Mouse (Mus musculus) liver, embryonic 15.5 days (tissue): Measurements from ENCODE around the gene Ms4a4b. TPM values are rescaled to one million over a fixed set of nuclear protein-coding genes. Genes with fewer than 3 reads are reported as not detected.
"Not testable (repeated sequence)": the region's sequence is repeated elsewhere in the genome, so short reads cannot be mapped to it uniquely, and the experiment has no call there.

Experiments
- ATAC-seq: fragments of 200-750 bp; cut with Nextera tagmentation; 2 replicates; pipeline ENCODE4 v1.8.0; 2017; ENCODE audit warnings: moderate number of reproducible peaks, mild to moderate bottlenecking, moderate library complexity; ENCODE audit not compliant: insufficient read depth
- H3K27ac ChIP-seq: fragments of 300-500 bp; sonication (generic); replicated peaks from 2 replicates; pipeline ENCODE4 v1.5.1; 2015; ENCODE audit warnings: mild to moderate bottlenecking, inconsistent platforms
- H3K27me3 ChIP-seq: fragments of 300-500 bp; sonication (generic); 2 replicates; pipeline ENCODE4 v1.6.1; 2015; ENCODE audit warnings: mild to moderate bottlenecking, inconsistent platforms
- H3K36me3 ChIP-seq: fragments of 300-500 bp; sonication (generic); replicated peaks from 2 replicates; pipeline ENCODE4 v1.6.1; 2015; ENCODE audit warnings: moderate library complexity, mild to moderate bottlenecking, inconsistent platforms
- H3K4me1 ChIP-seq: fragments of 300-500 bp; sonication (generic); replicated peaks from 2 replicates; pipeline ENCODE4 v1.6.1; 2015; ENCODE audit warnings: inconsistent platforms
- H3K4me2 ChIP-seq: fragments of 300-500 bp; sonication (generic); 2 replicates; pipeline ENCODE4 v1.6.1; 2015; ENCODE audit warnings: moderate library complexity, mild to moderate bottlenecking, inconsistent platforms
- H3K4me3 ChIP-seq: fragments of 300-500 bp; sonication (generic); replicated peaks from 2 replicates; pipeline ENCODE4 v1.5.1; 2015; ENCODE audit warnings: mild to moderate bottlenecking, inconsistent platforms
- H3K9ac ChIP-seq: fragments of 300-500 bp; sonication (generic); 2 replicates; pipeline ENCODE4 v1.6.1; 2015; ENCODE audit warnings: moderate library complexity, mild to moderate bottlenecking, inconsistent platforms
- H3K9me3 ChIP-seq: fragments of 300-500 bp; sonication (generic); replicated peaks from 2 replicates; pipeline ENCODE4 v1.6.1; 2016; ENCODE audit warnings: inconsistent platforms
- WGBS: fragments of 180-500 bp; shearing (Covaris S2); methylation state at CpG from one replicate; pipeline ENCODE4 v1.1.7; 2015; ENCODE audit warnings: mixed read lengths; ENCODE audit not compliant: insufficient replicate concordance; 5-methylcytosine and 5-hydroxymethylcytosine counted together
- polyA plus RNA-seq: library from polyadenylated mRNA; unstranded; fragments of >200 nt; fragmentation: Nextera tagmentation; extraction: Ambion mirVana; gene quantifications from 2 replicates; pipeline ENCODE4 v1.2.1, GENCODE M21; 2015

The Ms4a4b gene
- polyA plus RNA-seq, 1 experiment from 2014 or later = 0.74 TPM

DNA sequence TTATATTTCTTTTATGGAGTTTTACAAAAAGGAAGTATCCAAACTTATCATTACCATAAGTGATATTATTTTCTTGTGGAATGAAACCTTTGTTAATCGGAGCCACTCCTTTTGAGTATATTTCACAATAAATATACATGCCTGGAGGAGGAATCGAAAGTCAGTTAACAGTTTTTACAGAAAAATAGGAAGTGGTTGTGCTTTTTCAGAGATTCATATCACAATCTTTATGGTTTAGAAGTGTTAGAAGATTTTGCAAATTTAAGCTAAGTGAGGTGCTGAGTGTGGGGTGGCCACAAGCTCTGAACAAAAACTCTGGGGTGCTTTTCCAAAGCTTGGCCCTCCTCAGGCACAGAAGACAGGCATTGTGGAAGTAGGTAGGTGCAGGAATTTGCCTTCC is 3.9 kb downstream of the Ms4a4b start:
- H3K4me3 ChIP-seq = no peak overlapping the region
- no peak overlapping the region for H3K9ac ChIP-seq
- H3K36me3 ChIP-seq = no peaks in the 10 kb centered on the region
- H3K9me3 ChIP-seq = no peaks in the 10 kb centered on the region
- 35% methylated on average over 2 of the region's 2 CpGs for WGBS
- H3K4me2 ChIP-seq = no peak overlapping the region
- H3K4me1 ChIP-seq = no peaks in the 10 kb centered on the region
- H3K27me3 ChIP-seq = no peaks in the 10 kb centered on the region
- no peak for ATAC-seq
- H3K27ac ChIP-seq = no peak overlapping the region

DNA sequence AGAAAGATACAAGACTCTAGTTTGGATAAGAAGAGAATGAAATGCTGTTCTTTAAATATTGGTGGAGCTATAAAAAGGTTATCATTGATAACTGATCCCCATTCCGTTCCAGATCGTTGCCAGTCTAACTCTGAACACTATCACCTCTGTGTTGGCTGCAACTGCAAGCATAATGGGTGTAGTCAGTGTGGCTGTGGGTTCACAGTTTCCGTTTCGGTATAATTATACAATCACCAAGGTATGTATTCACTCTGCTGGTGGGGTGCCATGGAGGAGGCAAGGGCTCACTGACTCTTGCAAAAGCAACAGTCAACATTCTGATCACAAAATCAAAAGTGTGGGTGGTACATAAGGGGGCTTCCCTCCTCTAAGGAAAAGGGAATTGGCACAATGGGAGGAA is 15.7 kb downstream of the Ms4a4b start:
- not testable (repeated sequence) for H3K9ac ChIP-seq, H3K27me3 ChIP-seq, H3K4me2 ChIP-seq, H3K27ac ChIP-seq, H3K36me3 ChIP-seq, H3K4me3 ChIP-seq, H3K9me3 ChIP-seq, H3K4me1 ChIP-seq, ATAC-seq
- 78% methylated on average over 4 of the region's 4 CpGs for WGBS

DNA sequence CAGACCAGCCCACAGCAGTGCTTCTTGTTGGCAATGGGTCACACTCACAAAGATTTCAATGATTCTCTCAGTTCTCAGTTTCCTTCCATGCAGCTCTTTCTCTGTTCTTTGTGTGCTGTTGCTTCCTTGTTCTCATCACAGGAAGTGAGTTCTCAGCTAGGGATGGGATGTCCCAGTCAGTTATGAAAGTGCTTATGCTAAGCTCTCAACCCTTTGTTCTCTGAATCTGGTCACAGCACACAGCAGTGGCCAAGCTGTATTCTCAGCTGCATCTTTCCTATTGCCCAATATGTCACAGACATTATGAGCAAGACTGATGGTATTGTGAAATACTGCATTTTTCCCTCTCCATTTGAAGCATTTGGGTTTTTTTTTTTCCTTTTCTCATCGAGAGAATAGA is 21.4 kb downstream of the Ms4a4b start:
- not testable (repeated sequence) for H3K9me3 ChIP-seq, H3K4me1 ChIP-seq, H3K4me3 ChIP-seq, ATAC-seq, H3K4me2 ChIP-seq, H3K9ac ChIP-seq, H3K27me3 ChIP-seq, H3K36me3 ChIP-seq, H3K27ac ChIP-seq
- 0% methylated on average over 1 of the region's 1 CpGs for WGBS

DNA sequence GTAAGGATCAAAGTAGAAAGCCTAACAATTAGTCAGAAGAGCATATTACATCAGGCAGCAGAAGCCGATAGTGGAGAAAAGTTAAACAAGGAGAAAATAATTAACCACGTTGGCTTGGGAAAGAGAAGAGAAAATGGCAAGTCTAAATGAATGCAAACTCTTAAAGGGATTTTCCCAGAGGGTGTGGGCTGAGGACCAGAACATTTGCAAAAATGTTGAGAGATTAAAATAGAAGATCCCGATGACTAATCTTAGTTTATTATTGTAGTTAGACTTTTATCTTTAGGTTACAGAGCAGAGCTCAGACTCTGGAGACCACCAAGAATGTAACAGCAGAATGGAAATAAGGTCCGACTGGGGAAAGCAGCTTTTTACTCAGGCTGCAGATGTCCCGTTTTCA is 23.1 kb downstream of the Ms4a4b start:
- no peak for ATAC-seq
- H3K36me3 ChIP-seq = no peaks in the 10 kb centered on the region

DNA sequence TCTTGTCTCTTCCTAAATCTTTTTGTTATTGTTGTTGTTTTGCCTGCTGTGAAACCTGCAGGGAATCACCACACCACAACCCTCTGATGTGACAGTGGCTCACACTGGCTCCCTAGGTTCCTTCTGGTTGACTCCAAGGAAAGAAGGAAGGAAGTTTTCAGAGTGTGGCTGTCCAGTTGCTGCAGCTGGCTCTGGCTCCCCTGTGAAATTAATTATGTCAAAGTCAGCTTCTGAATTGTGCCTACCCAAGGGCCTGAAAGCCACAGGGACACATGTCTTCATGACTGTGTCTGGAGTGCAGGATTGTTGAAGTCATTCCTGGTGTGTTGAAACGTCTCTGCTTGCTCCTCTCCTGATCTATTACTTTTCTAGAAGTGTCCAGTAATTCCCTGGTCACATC is 25.0 kb downstream of the Ms4a4b start:
- not testable (repeated sequence) for H3K4me3 ChIP-seq, H3K4me2 ChIP-seq, H3K9me3 ChIP-seq, ATAC-seq, H3K27me3 ChIP-seq, H3K9ac ChIP-seq, H3K36me3 ChIP-seq, H3K4me1 ChIP-seq, H3K27ac ChIP-seq
- WGBS = 19% methylated on average over 1 of the region's 1 CpGs

More for the DNA sequence above, 23.1 kb downstream of the Ms4a4b start:
- H3K4me1 ChIP-seq = no peaks in the 10 kb centered on the region
- H3K4me3 ChIP-seq = no peak overlapping the region
- H3K4me2 ChIP-seq = no peak overlapping the region
- no peak overlapping the region for H3K27ac ChIP-seq
- no peaks in the 10 kb centered on the region for H3K9me3 ChIP-seq
- no peak overlapping the region for H3K9ac ChIP-seq
- H3K27me3 ChIP-seq = no peaks in the 10 kb centered on the region
- 59% methylated on average over 5 of the region's 5 CpGs for WGBS

DNA sequence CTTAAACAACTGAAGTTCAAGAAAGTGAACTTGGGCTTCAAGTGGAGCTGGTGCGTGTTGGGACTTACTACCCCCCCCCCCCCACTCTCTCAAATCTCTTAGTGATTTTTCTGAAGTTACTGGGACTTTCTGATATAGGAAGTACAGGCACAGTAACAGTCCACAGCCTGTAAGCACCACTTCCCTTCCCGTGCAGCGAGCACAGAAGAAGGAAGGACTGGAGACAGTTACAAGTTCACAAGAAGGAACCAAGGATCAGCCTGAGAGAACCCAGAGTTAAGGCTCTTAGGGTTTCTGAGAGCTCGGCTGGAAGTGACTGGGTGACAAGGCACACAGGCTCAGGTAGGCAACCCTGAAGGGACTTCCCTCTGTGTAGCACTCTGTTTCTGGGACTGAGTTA is 25.9 kb downstream of the Ms4a4b start, which contains the start of gene Ms4a6c:
Ms4a6c (plus strand) TSS at position 152 of the 400 bp plus-strand sequence.
- not testable (repeated sequence) for H3K27me3 ChIP-seq, H3K27ac ChIP-seq, H3K4me1 ChIP-seq, H3K9ac ChIP-seq, H3K36me3 ChIP-seq, H3K9me3 ChIP-seq, ATAC-seq, H3K4me2 ChIP-seq, H3K4me3 ChIP-seq
- 14% methylated on average over 4 of the region's 4 CpGs for WGBS

DNA sequence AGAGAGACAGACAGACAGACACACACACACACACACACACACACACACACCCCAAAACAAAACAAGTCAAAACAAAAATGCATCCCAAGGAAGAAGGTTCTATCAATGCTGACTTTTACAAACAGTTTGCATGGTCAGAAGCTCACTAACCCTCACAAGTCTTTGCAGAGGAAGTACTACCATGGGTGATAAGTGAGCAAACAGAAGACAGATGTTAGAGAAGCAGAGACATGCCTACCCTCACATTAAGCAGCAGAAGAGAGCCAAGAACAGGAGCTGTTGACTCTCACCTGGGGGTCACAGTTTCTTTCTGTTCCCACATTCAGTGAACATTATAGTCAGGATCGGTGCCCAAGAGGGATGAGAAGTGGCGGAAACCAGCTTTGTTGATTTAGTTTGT is 36.4 kb downstream of the Ms4a4b start:
- H3K9ac ChIP-seq = no peak overlapping the region
- no peaks in the 10 kb centered on the region for H3K4me1 ChIP-seq
- no peak overlapping the region for H3K4me3 ChIP-seq
- no peak overlapping the region for H3K4me2 ChIP-seq
- no peaks in the 10 kb centered on the region for H3K27me3 ChIP-seq
- no peak overlapping the region for H3K27ac ChIP-seq
- H3K36me3 ChIP-seq = no peaks in the 10 kb centered on the region
- WGBS = 87% methylated on average over 2 of the region's 2 CpGs
- no peak for ATAC-seq
- H3K9me3 ChIP-seq = no peaks in the 10 kb centered on the region

DNA sequence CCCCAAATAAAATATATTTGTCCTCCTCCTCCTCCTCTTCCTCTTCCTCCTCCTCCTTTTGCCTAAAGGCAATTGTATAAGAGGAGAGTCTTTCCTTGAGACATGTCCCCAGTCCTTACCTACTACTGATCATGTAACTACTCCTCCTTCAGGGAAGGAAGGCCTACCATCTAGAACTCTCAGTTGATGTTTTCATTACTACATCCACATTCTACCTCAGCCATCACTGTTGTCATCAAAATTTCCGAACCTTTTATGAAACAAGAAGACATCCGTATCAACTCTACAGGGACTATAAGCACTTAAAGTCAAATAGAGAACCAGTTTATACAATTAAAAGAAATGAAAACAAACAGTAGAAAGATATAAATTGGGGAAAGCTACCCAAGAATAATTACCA is 39.3 kb downstream of the Ms4a4b start:
- Histone ChIP-seq H3K9ac (no peak overlapping the region), H3K4me2 (no peak overlapping the region), H3K36me3 (no peaks in the 10 kb centered on the region), H3K27ac (no peak overlapping the region), H3K4me1 (no peaks in the 10 kb centered on the region), H3K27me3 (no peaks in the 10 kb centered on the region), H3K4me3 (no peak overlapping the region), H3K9me3 (no peaks in the 10 kb centered on the region)
- WGBS = 59% methylated on average over 2 of the region's 2 CpGs
- no peak for ATAC-seq

DNA sequence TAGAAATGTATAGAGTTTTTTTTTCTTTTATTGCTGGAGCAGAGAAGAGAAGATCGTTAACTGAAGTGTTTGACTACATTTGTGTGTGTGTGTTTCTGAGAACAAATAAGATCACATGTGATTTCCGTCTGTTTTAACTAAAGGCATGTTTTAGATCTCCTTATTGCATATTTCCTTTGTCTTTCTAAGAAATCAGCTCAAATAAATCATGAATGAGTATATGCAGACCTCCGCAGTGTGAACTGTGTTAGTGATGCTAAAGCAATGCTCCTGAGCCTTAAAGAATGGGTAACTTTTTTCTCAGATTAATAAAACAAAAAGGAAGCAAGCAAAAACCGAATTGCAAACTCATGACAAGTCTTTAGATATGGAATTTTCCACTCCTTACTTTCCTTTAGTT is 40.6 kb downstream of the Ms4a4b start:
- WGBS = 54% methylated on average over 4 of the region's 4 CpGs

DNA sequence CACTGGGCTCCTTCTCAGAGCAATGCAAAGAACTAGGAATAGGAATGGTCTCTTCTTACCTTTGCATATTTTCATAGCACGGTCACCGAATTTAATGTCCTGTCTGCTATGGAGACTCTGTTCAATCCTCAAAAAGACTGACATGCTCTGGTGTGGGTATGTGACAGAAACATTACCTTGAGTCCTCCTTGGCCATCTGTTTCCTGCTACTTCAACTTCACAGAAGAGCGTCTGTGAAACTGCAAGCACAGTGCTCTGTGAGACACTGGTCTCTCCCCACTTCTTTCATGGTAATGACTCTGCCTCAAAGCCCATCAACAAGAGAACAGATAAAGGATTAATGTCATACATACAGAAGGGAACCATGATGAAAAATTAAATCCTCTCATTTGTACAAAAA is 41.0 kb downstream of the Ms4a4b start:
- Histone ChIP-seq H3K4me1 (no peaks in the 10 kb centered on the region), H3K27ac (no peak overlapping the region), H3K36me3 (no peaks in the 10 kb centered on the region), H3K9ac (no peak overlapping the region), H3K9me3 (no peaks in the 10 kb centered on the region), H3K4me2 (no peak overlapping the region), H3K4me3 (no peak overlapping the region), H3K27me3 (no peaks in the 10 kb centered on the region)
- WGBS = 48% methylated on average over 3 of the region's 3 CpGs
- no peak for ATAC-seq

More for the DNA sequence above, 40.6 kb downstream of the Ms4a4b start:
- Histone ChIP-seq H3K4me3 (no peak overlapping the region), H3K36me3 (no peaks in the 10 kb centered on the region), H3K27ac (no peak overlapping the region), H3K4me2 (no peak overlapping the region), H3K27me3 (no peaks in the 10 kb centered on the region), H3K9ac (no peak overlapping the region), H3K9me3 (no peaks in the 10 kb centered on the region), H3K4me1 (no peaks in the 10 kb centered on the region)
- ATAC-seq = no peak

DNA sequence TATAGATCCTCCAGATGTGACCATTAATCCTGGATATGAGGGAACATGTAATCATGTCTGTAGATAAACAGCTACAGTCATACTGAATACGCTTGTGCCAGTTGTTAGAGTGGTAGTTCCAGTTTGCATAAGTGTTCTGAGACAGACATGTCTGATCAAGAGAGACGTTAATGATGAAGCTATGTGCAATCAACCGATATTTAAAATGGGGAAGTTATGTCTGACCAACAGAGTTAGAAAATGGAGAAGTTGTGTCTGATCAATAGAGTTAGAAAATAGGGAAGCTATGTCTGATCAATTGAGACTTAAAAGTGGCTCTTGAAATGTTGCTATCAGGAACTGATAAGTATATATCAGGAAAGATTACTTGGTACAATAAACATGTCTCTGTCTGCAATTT is 41.9 kb downstream of the Ms4a4b start:
- Histone ChIP-seq H3K4me3 (no peak overlapping the region), H3K4me1 (no peaks in the 10 kb centered on the region), H3K27ac (no peak overlapping the region), H3K9me3 (no peaks in the 10 kb centered on the region), H3K4me2 (no peak overlapping the region), H3K27me3 (no peaks in the 10 kb centered on the region), H3K9ac (no peak overlapping the region), H3K36me3 (no peaks in the 10 kb centered on the region)
- no peak for ATAC-seq
- 24% methylated on average over 3 of the region's 3 CpGs for WGBS

DNA sequence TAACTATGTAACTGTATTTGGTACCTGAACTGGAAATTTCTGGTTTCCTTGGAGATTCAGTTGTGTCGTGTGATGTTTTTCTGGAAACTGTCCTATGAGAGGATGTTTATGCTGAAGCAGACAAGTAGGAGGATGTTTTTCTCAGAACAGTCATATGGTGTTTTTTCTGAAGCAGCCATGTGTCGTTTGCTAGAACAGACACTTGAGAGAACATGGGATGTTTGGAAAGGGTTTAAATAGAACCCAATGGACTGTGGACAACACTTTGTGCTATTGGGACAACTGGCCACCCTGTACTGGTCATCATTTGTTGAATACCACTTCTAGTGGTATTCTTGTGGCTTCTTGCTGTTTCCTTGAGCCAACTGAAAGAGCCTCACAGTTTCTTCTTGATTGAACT is 42.4 kb downstream of the Ms4a4b start, which contains the start of gene Gm8369:
Gm8369 (plus strand) TSS at position 193 of the 400 bp plus-strand sequence.
- Histone ChIP-seq H3K9me3 (no peaks in the 10 kb centered on the region), H3K27ac (no peak within 1 kb of the TSS), H3K4me1 (no peaks in the 10 kb centered on the region), H3K4me2 (no peak within 1 kb of the TSS), H3K9ac (no peak within 1 kb of the TSS), H3K27me3 (no peaks in the 10 kb centered on the region), H3K4me3 (no peak within 1 kb of the TSS), H3K36me3 (no peaks in the 10 kb centered on the region)
- 44% methylated on average over 2 of the region's 2 CpGs for WGBS
- no peak for ATAC-seq
